Mouse (Mus musculus): Measurements from ENCODE around the gene Npc1l1.
A peak's percentile ranks its signal among the peaks of the same experiment; 100 is the strongest.
"Not testable (repeated sequence)": the region's sequence is repeated elsewhere in the genome, so short reads cannot be mapped to it uniquely, and the experiment has no call there.

Npc1l1 gene

DNA sequence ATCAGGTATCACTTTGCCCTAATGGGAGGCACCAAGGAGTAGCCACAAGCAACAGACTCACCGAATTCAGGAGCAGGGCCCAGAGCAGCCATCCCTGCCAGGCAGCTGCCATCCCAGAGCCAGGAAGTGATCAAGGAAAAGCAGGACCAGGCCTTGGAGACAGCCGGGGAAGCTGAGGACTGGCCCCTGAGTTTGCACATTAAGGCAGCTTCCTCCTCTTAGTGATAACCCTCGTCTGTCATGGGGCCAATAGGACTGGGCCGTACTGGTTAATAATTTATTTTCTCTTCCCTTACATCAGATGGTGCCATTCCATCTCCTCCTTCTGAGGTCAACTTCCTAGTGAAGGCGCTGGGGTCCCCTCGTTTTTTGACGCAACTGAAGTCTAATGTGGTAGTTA, at the start of gene Npc1l1:
Gene Npc1l1 (minus strand): TSS at position 132 of the 400 bp plus-strand sequence.
- no peak for DNase-seq

GRCm38 (mm10) chr11:6276466-6276865, 46.5 kb upstream of the Npc1l1 start:
- DNase-seq = no peak

- no peak for DNase-seq
Observed at GRCm38 (mm10) chr11:6275094-6275484, 45.1 kb upstream of the Npc1l1 start.

GRCm38 (mm10) chr11:6274387-6275093, 44.6 kb upstream of the Npc1l1 start, which contains the start of gene Tmed4:
TSS of gene Tmed4 (minus strand) at chr11:6274870.
- peak; percentile 100 for DNase-seq

DNA sequence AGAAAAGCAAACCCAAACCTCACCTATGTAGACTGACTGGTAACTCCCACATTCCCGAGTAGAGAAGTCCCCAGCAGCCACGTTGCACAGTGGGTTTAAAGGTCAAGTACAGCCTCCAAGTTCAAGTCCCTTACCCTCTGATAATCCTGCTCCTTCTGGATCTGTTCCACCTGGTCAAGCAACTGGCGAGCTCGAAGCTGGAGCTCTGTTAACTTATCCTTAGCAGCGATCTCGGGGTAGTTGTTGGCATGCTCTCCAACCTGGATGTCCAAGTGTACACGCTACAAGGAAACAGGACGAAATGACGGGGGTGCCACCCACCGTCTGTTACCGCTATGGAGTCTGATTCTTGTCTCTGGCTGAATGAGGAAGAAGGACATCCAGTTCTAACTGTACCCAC, 43.7 kb upstream of the Npc1l1 start:
- no peak for DNase-seq

- DNase-seq = peak; percentile 89
Observed at GRCm38 (mm10) chr11:6267320-6268254, 37.6 kb upstream of the Npc1l1 start, which contains the start of gene Ddx56. TSS of gene Ddx56 (minus strand) at chr11:6267772.

GRCm38 (mm10) chr11:6266621-6267020, 36.7 kb upstream of the Npc1l1 start:
- DNase-seq = no peak

GRCm38 (mm10) chr11:6261434-6262082, 31.6 kb upstream of the Npc1l1 start:
- peak; percentile 83 for DNase-seq

DNA sequence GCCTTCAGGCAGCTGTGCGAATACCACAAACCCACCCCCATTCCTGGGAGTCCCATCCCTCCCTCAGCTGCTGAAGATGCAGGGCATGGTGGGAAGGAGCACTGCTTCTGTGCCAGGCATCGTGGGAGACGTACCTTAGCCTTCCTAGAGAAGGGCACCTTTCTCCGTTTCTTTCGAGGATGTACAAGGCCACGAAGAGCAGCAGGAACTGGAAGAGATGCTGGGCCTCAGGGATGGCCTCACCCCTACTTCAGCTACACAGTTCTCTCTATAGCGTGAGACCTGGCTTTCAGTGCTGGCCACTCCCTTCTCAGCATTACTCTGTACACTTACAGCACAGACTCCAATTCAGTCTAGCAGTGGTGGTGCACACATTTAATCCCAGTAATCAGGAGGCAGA, 29.5 kb upstream of the Npc1l1 start:
- no peak for DNase-seq

- DNase-seq = no peak
Observed at GRCm38 (mm10) chr11:6256490-6257072, 26.6 kb upstream of the Npc1l1 start.

DNA sequence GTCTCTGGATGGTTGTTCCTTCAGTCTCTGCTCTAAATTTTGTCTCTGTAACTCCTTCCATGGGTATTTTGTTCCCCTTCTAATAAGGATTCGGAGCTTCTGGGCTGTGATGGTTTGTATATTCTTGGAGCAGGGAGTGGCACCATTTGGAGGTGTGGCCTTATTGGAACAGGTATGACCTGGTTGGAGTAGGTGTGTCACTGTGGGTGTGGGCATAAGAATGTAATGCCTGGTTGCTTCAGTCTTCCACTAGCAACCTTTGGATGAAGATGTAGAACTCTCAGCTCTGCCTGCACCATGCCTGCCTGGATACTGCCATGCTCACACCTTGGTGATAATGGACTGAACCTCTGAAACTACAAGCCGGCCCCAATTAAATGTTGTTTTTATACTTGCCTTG, 24.7 kb upstream of the Npc1l1 start:
- not testable (repeated sequence) for DNase-seq

- DNase-seq = no peak
Observed at GRCm38 (mm10) chr11:6252824-6253223, 22.9 kb upstream of the Npc1l1 start.

- no peak for DNase-seq
Observed at GRCm38 (mm10) chr11:6252248-6252647, 22.3 kb upstream of the Npc1l1 start.

DNA sequence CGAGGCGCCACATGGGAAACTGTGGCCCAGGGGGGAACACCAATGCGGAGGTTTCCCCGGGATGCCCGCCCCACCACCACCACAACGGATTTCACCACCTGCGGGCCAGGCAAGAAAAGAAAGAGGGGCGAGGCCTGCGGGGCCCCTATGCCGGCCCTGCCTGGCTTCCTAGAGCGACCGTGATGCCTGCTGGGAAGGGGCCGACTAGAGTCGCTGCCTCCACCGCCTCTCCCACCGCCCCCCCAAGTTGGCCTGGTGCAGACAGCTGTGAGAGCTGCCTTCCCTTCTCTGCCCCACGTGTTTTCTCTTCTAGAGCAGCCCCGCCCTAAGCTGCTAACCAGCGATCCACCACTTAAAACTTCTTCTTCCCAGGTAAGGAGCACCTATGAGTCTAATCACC, 14.8 kb upstream of the Npc1l1 start:
- no peak for DNase-seq

- DNase-seq = no peak
Observed at GRCm38 (mm10) chr11:6233025-6233424, 3.1 kb upstream of the Npc1l1 start.

- no peak for DNase-seq
Observed at GRCm38 (mm10) chr11:6224541-6225229, 5.3 kb downstream of the Npc1l1 start.

DNA sequence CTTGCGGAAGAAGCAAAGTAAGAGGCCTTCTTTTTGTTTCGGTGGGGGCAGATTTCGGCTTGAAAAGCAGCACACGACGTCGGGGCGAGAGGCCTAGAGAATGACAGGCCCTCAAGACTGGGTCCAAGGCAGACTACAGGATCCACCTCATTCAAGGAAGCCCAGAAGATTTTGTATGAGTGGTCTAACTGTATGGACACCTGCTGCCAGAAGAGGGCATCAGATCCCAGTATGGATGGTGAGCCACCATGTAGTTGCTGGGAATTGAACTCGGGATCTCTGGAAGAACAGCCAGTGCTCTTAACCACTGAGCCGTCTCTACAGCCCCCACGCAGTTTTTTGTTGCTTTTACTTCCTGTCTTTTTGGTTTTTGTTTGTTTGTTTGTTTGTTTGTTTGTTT, 7.8 kb downstream of the Npc1l1 start:
- no peak for DNase-seq

GRCm38 (mm10) chr11:6219967-6220366, 10.0 kb downstream of the Npc1l1 start:
- DNase-seq = no peak

DNA sequence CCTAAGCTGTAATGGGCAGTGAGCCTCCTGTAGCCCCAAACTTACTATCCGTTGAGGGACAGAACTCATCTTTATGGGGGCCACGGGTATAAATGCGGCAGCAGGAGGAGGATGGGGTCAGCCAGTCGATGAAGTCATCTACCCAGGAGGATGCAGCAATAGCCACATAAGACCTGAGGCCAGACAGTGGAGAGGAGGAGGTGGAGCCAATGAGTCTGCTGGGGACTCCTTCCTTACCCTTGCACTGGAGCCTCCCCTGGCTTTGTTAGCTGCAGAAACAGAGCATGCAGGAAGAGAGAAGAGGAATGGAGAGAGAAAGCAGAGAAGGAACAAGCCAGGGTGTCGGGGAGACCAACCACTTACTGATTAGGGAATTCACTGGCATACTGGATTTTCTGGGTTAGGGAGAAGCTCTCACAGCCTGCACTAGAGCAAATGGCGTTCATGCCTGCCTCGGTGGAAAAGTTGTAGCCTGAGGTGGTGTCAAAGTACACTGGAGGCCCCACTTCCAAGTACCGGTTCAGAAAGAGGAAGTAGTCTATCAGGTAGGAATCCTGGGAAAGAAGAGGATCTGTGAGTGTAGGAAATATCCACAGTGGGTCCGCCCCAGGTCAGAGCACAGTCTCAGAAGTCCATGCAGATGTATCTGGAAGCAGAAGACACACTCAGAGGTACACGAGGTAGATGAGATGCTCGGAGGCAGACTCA, 11.6 kb downstream of the Npc1l1 start:
- DNase-seq = no peak

- no peak for DNase-seq
Observed at GRCm38 (mm10) chr11:6216834-6217233, 13.1 kb downstream of the Npc1l1 start.

GRCm38 (mm10) chr11:6208158-6208557, 21.8 kb downstream of the Npc1l1 start:
- DNase-seq = no peak

DNA sequence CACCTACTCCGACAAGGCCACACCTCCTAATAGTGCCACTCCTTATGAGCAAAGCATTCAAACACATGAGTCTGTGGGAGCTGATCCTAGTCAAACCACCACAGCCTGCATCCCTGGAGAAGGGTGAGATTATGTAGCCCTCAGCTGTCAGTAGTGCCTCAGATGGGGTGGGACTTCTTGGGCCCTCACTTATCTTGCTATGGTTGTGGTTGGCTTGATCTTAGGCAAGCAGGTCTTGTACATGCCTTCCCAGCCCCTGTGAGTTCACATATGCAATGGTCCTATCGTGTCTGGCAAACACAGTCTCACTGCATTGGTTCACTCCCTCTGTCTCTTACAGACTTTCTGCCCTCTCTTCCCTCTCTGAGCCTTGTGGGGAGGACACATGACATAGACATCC, 22.9 kb downstream of the Npc1l1 start:
- no peak for DNase-seq
